9 mouse cellular contexts compared by ENCODE assay signal in the genomic region with DNA sequence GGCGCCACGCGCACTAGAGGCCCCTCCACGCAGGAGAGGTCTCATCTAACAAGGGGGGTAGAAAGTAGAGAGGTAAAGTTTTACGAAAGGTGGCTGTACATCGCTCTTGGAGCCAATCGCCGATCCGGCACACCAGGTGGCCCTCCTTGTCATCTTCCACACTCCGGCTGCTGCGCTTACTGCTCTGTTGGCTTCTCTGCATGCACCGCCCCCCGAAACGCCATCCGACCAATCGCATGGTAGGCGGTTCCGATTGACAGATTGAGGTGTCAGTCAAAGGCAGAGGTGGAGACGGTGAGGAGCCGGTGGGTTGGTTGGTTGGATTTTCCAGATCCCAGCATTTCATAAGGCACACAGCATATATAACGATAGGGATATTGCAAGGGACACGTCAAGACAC. TPM values are rescaled to one million over a fixed set of nuclear protein-coding genes. Genes with fewer than 3 reads are reported as not detected.
DNase-seq lines count a peak whose midpoint lies in the region; ATAC-seq lines count a peak whose summit lies in the region.
"Had no signal": no experiment of that assay in that cellular context is flagged by ENCODE, and none has a peak within 500 bp of the region (broad histone marks: within the 10 kb centered on the region; RNA-seq: fewer than 3 reads in every experiment).

No protein-coding gene starts in this region.

- peaks cover 9% of the 10 kb centered on the region; the same call in 1 of the 2 replicates for H3K4me1 ChIP-seq in forebrain, embryonic 11.5 days (replicated peaks; ENCODE audit: control insufficient read depth, insufficient read depth, low read length)
- H3K4me1 ChIP-seq in forebrain, embryonic 15.5 days = peaks cover 19% of the 10 kb centered on the region
- peaks cover 93% of the 10 kb centered on the region for H3K4me1 ChIP-seq in megakaryocyte, embryonic 14.5 days
- peaks cover 20% of the 10 kb centered on the region for H3K4me1 ChIP-seq in embryonic facial prominence, embryonic 10.5 days
- peaks cover 67% of the 10 kb centered on the region for H3K4me1 ChIP-seq in liver, embryonic 16.5 days (ENCODE audit: control insufficient read depth, low read depth, low read length)
- H3K4me1 ChIP-seq in hindbrain, embryonic 10.5 days (replicated peaks) = peaks cover 21% of the 10 kb centered on the region

- H3K27me3 ChIP-seq in forebrain, embryonic 11.5 days (ENCODE audit: control insufficient read depth, insufficient read depth, low read length) = no peaks in the 10 kb centered on the region
- no peaks in the 10 kb centered on the region for H3K27me3 ChIP-seq in forebrain, embryonic 15.5 days
- no peaks in the 10 kb centered on the region for H3K27me3 ChIP-seq in megakaryocyte, embryonic 14.5 days (replicated peaks)
- H3K27me3 ChIP-seq in embryonic facial prominence, embryonic 10.5 days (replicated peaks; ENCODE audit: low read depth, poor library complexity, severe bottlenecking) = no peaks in the 10 kb centered on the region
- no peaks in the 10 kb centered on the region for H3K27me3 ChIP-seq in liver, embryonic 16.5 days (ENCODE audit: control insufficient read depth, insufficient read depth, low read depth, low read length)
- H3K27me3 ChIP-seq in hindbrain, embryonic 10.5 days (ENCODE audit: insufficient read depth, poor library complexity, severe bottlenecking) = no peaks in the 10 kb centered on the region

- H3K9ac ChIP-seq in forebrain, embryonic 11.5 days (ENCODE audit: low read length) = no peak overlapping the region
- no peak overlapping the region for H3K9ac ChIP-seq in forebrain, embryonic 15.5 days (replicated peaks)
- H3K9ac ChIP-seq in liver, embryonic 16.5 days (ENCODE audit: low read depth, low read length) = peak overlapping the region; percentile 13

- H3K36me3 ChIP-seq in forebrain, embryonic 11.5 days (ENCODE audit: control insufficient read depth, insufficient read depth, low read length) = peaks cover 44% of the 10 kb centered on the region
- H3K36me3 ChIP-seq in forebrain, embryonic 15.5 days = peaks cover 69% of the 10 kb centered on the region
- H3K36me3 ChIP-seq in megakaryocyte, embryonic 14.5 days (replicated peaks; ENCODE audit: low read length) = peaks cover 93% of the 10 kb centered on the region
- H3K36me3 ChIP-seq in embryonic facial prominence, embryonic 10.5 days (replicated peaks) = peaks cover 80% of the 10 kb centered on the region
- peaks cover 82% of the 10 kb centered on the region for H3K36me3 ChIP-seq in liver, embryonic 16.5 days (ENCODE audit: control insufficient read depth, insufficient read depth)
- peaks cover 83% of the 10 kb centered on the region for H3K36me3 ChIP-seq in hindbrain, embryonic 10.5 days

- no peak for ATAC-seq in forebrain, embryonic 11.5 days (replicated peaks; ENCODE audit: low FRiP score)
- ATAC-seq in forebrain, embryonic 15.5 days (replicated peaks) = no peak
- ATAC-seq in megakaryocyte, adult 5-6 weeks (ENCODE audit: poor library complexity, severe bottlenecking) = no peak
- ATAC-seq in liver, embryonic 16.5 days (ENCODE audit: low read depth) = no peak

- WGBS in forebrain, embryonic 11.5 days = 93% methylated on average over 22 of the region's 22 CpGs
- WGBS in forebrain, embryonic 15.5 days = 91% methylated on average over 22 of the region's 22 CpGs
- WGBS in embryonic facial prominence, embryonic 10.5 days = 94% methylated on average over 22 of the region's 22 CpGs
- WGBS in liver, embryonic 16.5 days (ENCODE audit: insufficient replicate concordance) = 88% methylated on average over 22 of the region's 22 CpGs
- 92% methylated on average over 22 of the region's 22 CpGs for WGBS in hindbrain, embryonic 10.5 days

- no peak overlapping the region for H3K27ac ChIP-seq in forebrain, embryonic 11.5 days (ENCODE audit: low read depth, low read length)
- no peak overlapping the region for H3K27ac ChIP-seq in forebrain, embryonic 15.5 days (replicated peaks)
- H3K27ac ChIP-seq in embryonic facial prominence, embryonic 10.5 days (replicated peaks) = no peak overlapping the region; the same call in 1 of the 2 replicates
- peak overlapping the region; percentile 78 for H3K27ac ChIP-seq in liver, embryonic 16.5 days (ENCODE audit: low read length)
- no peak overlapping the region for H3K27ac ChIP-seq in hindbrain, embryonic 10.5 days
- H3K27ac ChIP-seq: hindbrain, postnatal 0 days had no signal

- no peak overlapping the region for H3K4me2 ChIP-seq in forebrain, embryonic 11.5 days (ENCODE audit: low read depth, low read length, severe bottlenecking)
- H3K4me2 ChIP-seq in forebrain, embryonic 15.5 days (replicated peaks) = no peak overlapping the region
- peak overlapping the region; percentile 58 for H3K4me2 ChIP-seq in liver, embryonic 16.5 days (ENCODE audit: low read depth, low read length)

- H3K9me3 ChIP-seq in forebrain, embryonic 11.5 days (ENCODE audit: control insufficient read depth, low read length) = no peaks in the 10 kb centered on the region
- no peaks in the 10 kb centered on the region for H3K9me3 ChIP-seq in forebrain, embryonic 15.5 days
- H3K9me3 ChIP-seq in megakaryocyte, embryonic 14.5 days = no peaks in the 10 kb centered on the region
- no peaks in the 10 kb centered on the region for H3K9me3 ChIP-seq in embryonic facial prominence, embryonic 10.5 days
- no peaks in the 10 kb centered on the region for H3K9me3 ChIP-seq in liver, embryonic 16.5 days (replicated peaks; ENCODE audit: control insufficient read depth, low read length)
- H3K9me3 ChIP-seq in hindbrain, embryonic 10.5 days = no peaks in the 10 kb centered on the region

- no peak overlapping the region for H3K4me3 ChIP-seq in forebrain, embryonic 11.5 days (ENCODE audit: low read depth, low read length)
- H3K4me3 ChIP-seq in forebrain, embryonic 15.5 days = no peak overlapping the region
- peak overlapping the region; percentile 62 for H3K4me3 ChIP-seq in megakaryocyte, embryonic 14.5 days (replicated peaks)
- H3K4me3 ChIP-seq in embryonic facial prominence, embryonic 10.5 days = peak overlapping the region; percentile 23; the same call in 1 of the 2 replicates
- peak overlapping the region; percentile 35 for H3K4me3 ChIP-seq in liver, embryonic 16.5 days (ENCODE audit: low read depth, low read length)
- no peak overlapping the region; the same call in 1 of the 2 replicates for H3K4me3 ChIP-seq in hindbrain, embryonic 10.5 days

- DNase-seq in forebrain, embryonic 11.5 days (ENCODE audit: low spot score) = peak; percentile 64
- DNase-seq in embryonic facial prominence, embryonic 10.5 days (ENCODE audit: low spot score) = peak; percentile 37
- DNase-seq in hindbrain, embryonic 10.5 days (ENCODE audit: low spot score) = no peak
- DNase-seq in kidney, postnatal 14 days = no peak

RNA-seq across cellular contexts. Expression of gene Clk3, which starts 7.1 kb away (rescaled TPM):
- 91.5 and 102 TPM in 2 replicates for polyA plus RNA-seq in forebrain, embryonic 11.5 days (2014; fragmentation: Nextera tagmentation; extraction: Ambion mirVana)
- polyA plus RNA-seq in forebrain, embryonic 15.5 days (2015; fragmentation: Nextera tagmentation; extraction: Ambion mirVana) = 88.6 and 93.0 TPM in 2 replicates
- polyA plus RNA-seq in megakaryocyte, embryonic 14.5 days (2012; ENCODE audit: insufficient read depth, low replicate concordance) = 68.1 and 100 TPM in 2 replicates
- total RNA-seq in megakaryocyte, adult 5-6 weeks (2015) = 55.8 and 59.7 TPM in 2 replicates
- 60.0 and 91.1 TPM in 2 replicates for total RNA-seq in megakaryocyte, adult 5-6 weeks (2017)
- 93.6 and 94.8 TPM in 2 replicates for polyA plus RNA-seq in embryonic facial prominence, embryonic 10.5 days (2016; fragmentation: Nextera tagmentation; extraction: Ambion mirVana)
- 93.5 and 104 TPM in 2 replicates for polyA plus RNA-seq in liver, embryonic 16.5 days (2015; fragmentation: Nextera tagmentation; extraction: Ambion mirVana)
- polyA plus RNA-seq in hindbrain, embryonic 10.5 days (2016; fragmentation: Nextera tagmentation; extraction: Ambion mirVana) = 90.7 and 105 TPM in 2 replicates

RNA-seq across cellular contexts. Expression of gene Edc3, which starts 50.2 kb away (rescaled TPM):
- polyA plus RNA-seq in forebrain, embryonic 11.5 days (2014; fragmentation: Nextera tagmentation; extraction: Ambion mirVana) = 25.1 and 27.4 TPM in 2 replicates
- 36.4 and 37.1 TPM in 2 replicates for polyA plus RNA-seq in forebrain, embryonic 15.5 days (2015; fragmentation: Nextera tagmentation; extraction: Ambion mirVana)
- polyA plus RNA-seq in megakaryocyte, embryonic 14.5 days (2012; ENCODE audit: insufficient read depth, low replicate concordance) = 1.1 and 2.8 TPM in 2 replicates
- total RNA-seq in megakaryocyte, adult 5-6 weeks (2015) = 5.5 and 5.7 TPM in 2 replicates
- 3.7 and 4.9 TPM in 2 replicates for total RNA-seq in megakaryocyte, adult 5-6 weeks (2017)
- polyA plus RNA-seq in embryonic facial prominence, embryonic 10.5 days (2016; fragmentation: Nextera tagmentation; extraction: Ambion mirVana) = 45.5 and 46.7 TPM in 2 replicates
- 15.2 and 17.0 TPM in 2 replicates for polyA plus RNA-seq in liver, embryonic 16.5 days (2015; fragmentation: Nextera tagmentation; extraction: Ambion mirVana)
- 41.0 and 41.1 TPM in 2 replicates for polyA plus RNA-seq in hindbrain, embryonic 10.5 days (2016; fragmentation: Nextera tagmentation; extraction: Ambion mirVana)

Comparison
In these comparisons a context has a peak if more than half of its experiments do, and no peak if none do; other contexts are left out.
1. DNase-seq: peak in forebrain, embryonic 11.5 days (single experiment) and embryonic facial prominence, embryonic 10.5 days (single experiment); none in hindbrain, embryonic 10.5 days (single experiment) and kidney, postnatal 14 days (single experiment).
2. H3K4me3 ChIP-seq: peak in megakaryocyte, embryonic 14.5 days (single experiment), embryonic facial prominence, embryonic 10.5 days (single experiment) and liver, embryonic 16.5 days (single experiment); none in forebrain, embryonic 11.5 days (single experiment), forebrain, embryonic 15.5 days (single experiment) and hindbrain, embryonic 10.5 days (single experiment).